Mouse (Mus musculus) C2C12 (cell line): ENCODE measurements around the gene Nudt19. TPM values are rescaled to one million over a fixed set of nuclear protein-coding genes. Genes with fewer than 3 reads are reported as not detected.

Source experiments
- H3K27me3 ChIP-seq: one replicate; pipeline ENCODE4 v1.6.1; 2011; ENCODE audit not compliant: control insufficient read depth, insufficient read depth, insufficient read length
- H3K36me3 ChIP-seq: one replicate; pipeline ENCODE4 v1.6.1; 2011; ENCODE audit not compliant: control insufficient read depth, insufficient read depth
- H3K4me3 ChIP-seq: one replicate; pipeline ENCODE4 v1.5.1; 2011; ENCODE audit warnings: mild to moderate bottlenecking, control low read depth; ENCODE audit not compliant: poor library complexity, insufficient read depth, severe bottlenecking
- H3K79me2 ChIP-seq: one replicate; pipeline ENCODE4 v1.6.1; 2011; ENCODE audit not compliant: control insufficient read depth, insufficient read depth
- H3K79me3 ChIP-seq: one replicate; pipeline ENCODE4 v1.6.1; 2011; ENCODE audit warnings: low read depth, control low read depth
- H3ac ChIP-seq: one replicate; pipeline ENCODE3; 2011; ENCODE audit warnings: low read depth; ENCODE audit not compliant: control insufficient read depth, insufficient read length
- CEBPB ChIP-seq: IDR thresholded peaks from one replicate; pipeline ENCODE4 v1.6.1; 2011; ENCODE audit warnings: low read depth, mild to moderate bottlenecking, control low read depth, moderate library complexity
- CTCF ChIP-seq: IDR thresholded peaks from one replicate; pipeline ENCODE4 v1.5.1; 2011; ENCODE audit not compliant: control insufficient read depth, insufficient read depth, insufficient read length
- FOSL1 ChIP-seq: IDR thresholded peaks from one replicate; pipeline ENCODE4 v1.8.0; 2011; ENCODE audit warnings: mild to moderate bottlenecking, low read length; ENCODE audit not compliant: poor library complexity, insufficient read depth, severe bottlenecking
- MAX ChIP-seq: IDR thresholded peaks from one replicate; pipeline ENCODE4 v1.6.1; 2011; ENCODE audit warnings: mild to moderate bottlenecking, control low read depth
- MYOD1 ChIP-seq: IDR thresholded peaks from one replicate; pipeline ENCODE4 v1.6.1; 2011; ENCODE audit warnings: low read depth; ENCODE audit not compliant: control insufficient read depth, insufficient read length
- MYOG ChIP-seq: IDR thresholded peaks from one replicate; pipeline ENCODE4 v1.6.1; 2011; ENCODE audit not compliant: control insufficient read depth, insufficient read length; ENCODE audit errors: extremely low read depth
- USF1 ChIP-seq: IDR thresholded peaks from one replicate; pipeline ENCODE4 v1.6.1; 2011; ENCODE audit warnings: low read depth, mild to moderate bottlenecking, control low read depth, moderate library complexity
- polyA plus RNA-seq: library from polyadenylated mRNA; unstranded; fragments of >200 nt; fragmentation: generic; extraction: Trizol; gene quantifications from one replicate; pipeline ENCODE4 v1.2.1, GENCODE M21; 2012; ENCODE audit warnings: missing spikeins

Nudt19 gene
- polyA plus RNA-seq, 1 experiment, result 33.9 TPM

DNA sequence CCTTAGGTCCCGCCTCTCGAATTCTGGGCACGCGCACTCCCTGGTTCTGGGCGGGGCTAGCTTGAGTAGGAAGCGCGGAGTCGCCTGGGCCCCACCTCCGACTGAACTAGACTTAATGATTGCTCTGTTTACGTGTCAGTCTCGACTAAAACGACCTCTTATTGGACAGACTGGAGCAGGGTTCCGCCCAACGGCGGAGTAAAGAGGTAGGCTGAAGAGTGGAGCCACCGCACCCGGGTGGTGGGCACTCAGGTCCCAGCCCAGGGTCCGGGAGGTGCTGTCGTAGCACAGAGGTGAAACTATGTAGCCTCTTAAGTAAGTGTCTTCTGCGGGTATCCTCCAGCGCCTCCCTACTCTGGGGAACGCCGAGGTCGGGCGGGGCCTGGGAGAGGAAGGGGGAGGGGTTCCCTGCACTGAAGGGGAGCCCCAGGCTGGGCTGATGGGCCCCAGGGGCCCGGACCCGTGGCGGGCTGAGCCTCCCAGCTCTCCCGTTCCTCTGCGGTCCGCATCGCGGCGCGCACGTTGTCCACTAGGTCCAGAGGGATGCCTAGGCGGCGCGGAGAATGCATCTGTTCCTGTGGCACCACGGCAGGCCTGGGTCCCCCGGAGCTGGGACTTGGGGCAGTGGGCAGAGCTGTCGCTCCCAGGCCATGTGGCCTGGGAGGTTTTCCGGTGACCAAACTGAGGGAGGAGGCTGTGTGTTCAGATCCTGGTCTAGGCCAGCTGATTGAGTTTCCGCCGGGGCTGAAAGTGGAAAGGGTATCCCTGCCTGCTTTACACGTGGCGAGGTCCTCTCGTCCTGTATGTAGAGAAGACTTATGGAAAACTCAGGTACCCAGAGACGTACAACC is 30.2 kb upstream of the Nudt19 start, which contains the start of gene Ankrd27:
TSS of gene Ankrd27 (plus strand) at position 190 of the 851 bp plus-strand sequence.
- H3K79me2 ChIP-seq, result peaks cover 29% of the 10 kb centered on the region
- peaks cover 7% of the 10 kb centered on the region for H3K79me3 ChIP-seq
- H3K27me3 ChIP-seq, result peaks cover 17% of the 10 kb centered on the region
- H3K36me3 ChIP-seq, result no peaks in the 10 kb centered on the region
- no peak for TF ChIP-seq MYOG
- peak within 1 kb of the TSS; percentile 63 for H3ac ChIP-seq
- H3K4me3 ChIP-seq, result peak within 1 kb of the TSS; percentile 60

DNA sequence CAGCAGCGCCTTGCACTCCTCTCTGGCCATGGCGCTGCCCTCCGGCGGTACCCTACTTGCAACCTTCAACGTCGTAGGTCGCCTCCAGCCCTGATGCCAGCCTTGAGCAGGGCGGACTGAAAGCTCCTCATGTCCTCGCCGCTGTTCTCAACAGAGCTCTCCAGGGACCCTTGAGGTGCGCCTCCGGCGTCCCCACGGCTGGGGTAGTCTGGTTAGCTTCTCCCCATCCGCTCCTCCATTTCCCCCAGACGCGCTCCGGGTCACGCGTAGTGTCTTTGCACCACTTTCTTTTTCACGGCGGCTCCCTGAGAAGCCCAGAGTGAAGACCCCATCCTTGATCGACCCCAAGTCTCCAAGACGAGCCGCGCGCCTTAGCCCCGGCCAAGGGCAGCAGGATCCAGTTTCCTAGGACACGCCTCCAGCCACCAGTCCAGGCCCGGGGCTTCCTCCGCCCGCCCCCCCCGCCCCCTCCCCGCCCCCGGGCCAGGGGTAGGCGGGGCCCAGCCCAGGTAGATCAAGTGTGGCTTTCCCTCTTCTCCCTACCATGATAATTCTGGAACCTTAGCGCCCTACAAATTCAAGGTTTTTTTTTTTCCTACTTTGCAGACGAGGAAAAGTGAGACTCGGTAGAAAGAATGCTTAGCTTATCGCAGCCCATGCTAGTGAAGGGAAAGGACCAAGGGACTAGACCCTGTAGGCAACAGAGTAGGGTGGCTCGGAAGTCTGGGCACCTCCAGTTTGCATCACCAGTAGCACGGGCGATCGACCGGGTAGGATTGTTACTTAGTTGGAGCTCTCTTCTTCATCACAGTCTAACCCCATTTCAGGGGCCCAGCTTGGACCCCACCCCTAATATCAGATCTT is 29.3 kb upstream of the Nudt19 start, which contains the start of gene Rgs9bp:
TSS of gene Rgs9bp (minus strand) at position 392 of the 864 bp plus-strand sequence.
- peaks cover 29% of the 10 kb centered on the region for H3K79me2 ChIP-seq
- H3K79me3 ChIP-seq, result peaks cover 7% of the 10 kb centered on the region
- peaks cover 21% of the 10 kb centered on the region for H3K27me3 ChIP-seq
- TF ChIP-seq CTCF (no peak), MYOG (no peak), MYOD1 (no peak), MAX (no peak), USF1 (no peak), FOSL1 (no peak), CEBPB (no peak)
- no peaks in the 10 kb centered on the region for H3K36me3 ChIP-seq
- H3K4me3 ChIP-seq, result peak within 1 kb of the TSS; percentile 60
- peak within 1 kb of the TSS; percentile 63 for H3ac ChIP-seq

GRCm38 (mm10) chr7:35584786-35585190 is 28.7 kb upstream of the Nudt19 start:
- TF ChIP-seq CEBPB, result no peak
- no peak for TF ChIP-seq FOSL1
- TF ChIP-seq MYOD1, result no peak
- TF ChIP-seq MAX, result no peak
- no peak for TF ChIP-seq MYOG
- no peak for TF ChIP-seq USF1
- no peak for TF ChIP-seq CTCF
- H3K79me3 ChIP-seq, result peaks cover 7% of the 10 kb centered on the region
- peak overlapping the region; percentile 11 for H3K4me3 ChIP-seq
- no peaks in the 10 kb centered on the region for H3K36me3 ChIP-seq
- H3ac ChIP-seq, result no peak overlapping the region
- H3K27me3 ChIP-seq, result peaks cover 22% of the 10 kb centered on the region
- peaks cover 29% of the 10 kb centered on the region for H3K79me2 ChIP-seq

DNA sequence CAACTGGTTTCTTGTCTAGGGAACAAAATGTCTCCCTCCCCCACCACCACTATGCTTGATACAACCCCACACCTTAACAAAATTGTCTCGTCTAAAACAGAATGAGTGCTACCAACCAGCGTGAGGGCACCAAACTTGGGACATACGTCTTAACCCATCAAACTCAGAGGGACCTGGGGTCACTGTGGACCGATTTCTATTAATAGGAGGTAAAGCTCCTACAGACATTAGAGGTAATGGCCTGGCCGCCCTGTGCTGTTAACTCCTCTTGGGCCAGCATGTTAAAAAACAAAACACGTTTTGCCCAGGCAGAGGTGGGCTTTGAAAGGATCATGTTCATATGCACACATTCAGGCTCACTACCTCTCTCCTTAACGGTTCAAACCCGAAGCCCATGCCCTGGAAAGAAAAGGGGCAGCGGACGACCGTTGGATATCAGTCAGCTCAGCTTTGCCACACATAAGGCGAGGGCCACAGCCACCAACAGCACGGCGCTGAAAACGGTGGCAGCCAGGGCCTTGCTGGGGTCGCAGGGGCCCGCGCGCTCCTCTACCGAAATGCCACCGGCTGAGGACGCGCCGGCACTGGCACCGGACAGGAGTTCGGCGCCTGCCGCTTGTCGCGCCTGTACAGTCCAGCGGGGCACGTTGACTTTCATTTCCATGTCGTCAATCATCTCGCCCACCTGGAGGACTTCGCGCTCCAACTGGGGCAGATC is 28.1 kb upstream of the Nudt19 start:
- Histone ChIP-seq H3K4me3 (no peak overlapping the region), H3ac (no peak overlapping the region), H3K79me2 (peaks cover 29% of the 10 kb centered on the region), H3K27me3 (peaks cover 24% of the 10 kb centered on the region), H3K36me3 (no peaks in the 10 kb centered on the region), H3K79me3 (peaks cover 7% of the 10 kb centered on the region)
- TF ChIP-seq CTCF (no peak), MYOG (no peak), FOSL1 (no peak), MYOD1 (no peak), USF1 (no peak), CEBPB (no peak), MAX (no peak)

GRCm38 (mm10) chr7:35583476-35584025 is 27.4 kb upstream of the Nudt19 start:
- Histone ChIP-seq H3K4me3 (no peak overlapping the region), H3K79me2 (peaks cover 24% of the 10 kb centered on the region), H3K79me3 (peaks cover 5% of the 10 kb centered on the region), H3K27me3 (peaks cover 26% of the 10 kb centered on the region), H3ac (no peak overlapping the region), H3K36me3 (no peaks in the 10 kb centered on the region)
- TF ChIP-seq CEBPB (no peak), MYOG (no peak)
